15 mouse cellular contexts compared by ENCODE assay signal in genomic region chr3:149305011-149305413, GRCm38 (mm10).
DNase-seq lines count a peak whose midpoint lies in the region; ATAC-seq and TF ChIP-seq lines count a peak whose summit lies in the region.
"Had no signal": no experiment of that assay in that cellular context is flagged by ENCODE, and none has a peak within 500 bp of the region (broad histone marks: within the 10 kb centered on the region; RNA-seq: fewer than 3 reads in every experiment).

No protein-coding gene starts in this region.

- H3K4me3 ChIP-seq in lung, embryonic 14.5 days (ENCODE audit: low read depth, low read length), result no peak overlapping the region
- no peak overlapping the region for H3K4me3 ChIP-seq in lung, adult 2 months (replicated peaks; ENCODE audit: extremely low read depth, low read depth, low read length)
- no peak overlapping the region for H3K4me3 ChIP-seq in limb, embryonic 14.5 days (replicated peaks; ENCODE audit: low read length)
- H3K4me3 ChIP-seq in stomach, embryonic 15.5 days (replicated peaks), result no peak overlapping the region
- no peak overlapping the region for H3K4me3 ChIP-seq in liver, embryonic 12.5 days
- H3K4me3 ChIP-seq: layer of hippocampus, adult 2 months; midbrain, embryonic 13.5 days had no signal

- TF ChIP-seq POLR2A in lung, adult 2 months (IDR thresholded peaks at IDR 0.05; ENCODE audit: borderline replicate concordance, extremely low read depth, low read depth, low read length), result no peak
- TF ChIP-seq POLR2A in limb, embryonic 14.5 days (IDR thresholded peaks at IDR 0.05; ENCODE audit: borderline replicate concordance, extremely low read depth, insufficient read depth, insufficient read length), result no peak

- peak; percentile 59 for DNase-seq in lung, embryonic 14.5 days
- no peak for DNase-seq in lung, adult 2 months
- DNase-seq in hindlimb bud, embryonic 11.5 days (ENCODE audit: extremely low spot score, low read depth, low spot score), result peak; percentile 39
- no peak for DNase-seq in limb, embryonic 14.5 days (ENCODE audit: low spot score)
- no peak for DNase-seq in layer of hippocampus, adult 9-11 months
- DNase-seq: adrenal gland, adult 2 months; cerebellum, postnatal 36 days; kidney, adult 8-10 months; liver, postnatal 0 days; thymus, postnatal 36 days had no signal

- H3K27me3 ChIP-seq in lung, embryonic 14.5 days (ENCODE audit: insufficient read depth, low read length), result no peaks in the 10 kb centered on the region
- no peaks in the 10 kb centered on the region for H3K27me3 ChIP-seq in limb, embryonic 14.5 days (ENCODE audit: control insufficient read depth, insufficient read depth, low read length)
- H3K27me3 ChIP-seq in stomach, embryonic 15.5 days (replicated peaks), result no peaks in the 10 kb centered on the region
- no peaks in the 10 kb centered on the region for H3K27me3 ChIP-seq in liver, embryonic 12.5 days (replicated peaks)
- H3K27me3 ChIP-seq: Patski had no signal

- H3K4me2 ChIP-seq in lung, embryonic 14.5 days, result no peak overlapping the region
- no peak overlapping the region for H3K4me2 ChIP-seq in limb, embryonic 14.5 days (replicated peaks; ENCODE audit: low read depth, low read length, severe bottlenecking)
- H3K4me2 ChIP-seq in stomach, embryonic 15.5 days, result peak overlapping the region; percentile 10; the same call in 1 of the 2 replicates
- H3K4me2 ChIP-seq in liver, embryonic 12.5 days, result no peak overlapping the region
- H3K4me2 ChIP-seq: midbrain, embryonic 13.5 days had no signal

- H3K36me3 ChIP-seq in lung, embryonic 14.5 days (ENCODE audit: insufficient read depth), result no peaks in the 10 kb centered on the region
- H3K36me3 ChIP-seq in limb, embryonic 14.5 days (ENCODE audit: control insufficient read depth, insufficient read depth, low read length), result no peaks in the 10 kb centered on the region
- no peaks in the 10 kb centered on the region for H3K36me3 ChIP-seq in stomach, embryonic 15.5 days
- no peaks in the 10 kb centered on the region for H3K36me3 ChIP-seq in liver, embryonic 12.5 days
- H3K36me3 ChIP-seq: midbrain, embryonic 13.5 days had no signal

- peak overlapping the region; percentile 2; the same call in 1 of the 2 replicates for H3K27ac ChIP-seq in lung, embryonic 14.5 days (ENCODE audit: low read depth)
- 0 out of 2 replicates have a peak overlapping the region, but pooled peaks have one; percentile 39 for H3K27ac ChIP-seq in limb, embryonic 14.5 days (replicated peaks; ENCODE audit: low read depth, low read length)
- H3K27ac ChIP-seq in stomach, embryonic 15.5 days, result 0 out of 2 replicates have a peak overlapping the region, but pooled peaks have one; percentile 21
- H3K27ac ChIP-seq in liver, embryonic 12.5 days, result no peak overlapping the region
- H3K27ac ChIP-seq: layer of hippocampus, adult 2 months; midbrain, embryonic 13.5 days had no signal

- TF ChIP-seq CTCF in lung, embryonic 14.5 days (IDR thresholded peaks at IDR 0.05; ENCODE audit: low read depth), result no peak
- no peak for TF ChIP-seq CTCF in lung, adult 2 months (IDR thresholded peaks at IDR 0.05; ENCODE audit: insufficient read depth, low read length)

- ATAC-seq in lung, embryonic 14.5 days (ENCODE audit: insufficient read depth), result peak; percentile 38; the same call in 1 of the 2 replicates
- ATAC-seq in limb, embryonic 14.5 days (ENCODE audit: low FRiP score, low read depth), result no peak
- peak; percentile 73 for ATAC-seq in stomach, embryonic 15.5 days (ENCODE audit: insufficient read depth, low FRiP score, low read depth)
- no peak for ATAC-seq in liver, embryonic 12.5 days
- ATAC-seq: liver, postnatal 0 days; midbrain, embryonic 13.5 days; Patski had no signal

- no peaks in the 10 kb centered on the region for H3K4me1 ChIP-seq in lung, embryonic 14.5 days (ENCODE audit: insufficient read depth)
- H3K4me1 ChIP-seq in lung, adult 2 months (ENCODE audit: control insufficient read depth, insufficient read depth, low read length), result peaks cover 5% of the 10 kb centered on the region; the same call in 1 of the 2 replicates
- H3K4me1 ChIP-seq in limb, embryonic 14.5 days (ENCODE audit: control insufficient read depth, insufficient read depth, low read length), result peaks cover 6% of the 10 kb centered on the region; the same call in 1 of the 2 replicates
- H3K4me1 ChIP-seq in stomach, embryonic 15.5 days, result peaks cover 6% of the 10 kb centered on the region; the same call in 1 of the 2 replicates
- H3K4me1 ChIP-seq in liver, embryonic 12.5 days, result no peaks in the 10 kb centered on the region

- no peak overlapping the region for H3K9ac ChIP-seq in lung, embryonic 14.5 days
- H3K9ac ChIP-seq in limb, embryonic 14.5 days (ENCODE audit: low read depth, low read length, severe bottlenecking), result no peak overlapping the region
- H3K9ac ChIP-seq in stomach, embryonic 15.5 days, result no peak overlapping the region
- H3K9ac ChIP-seq in liver, embryonic 12.5 days, result no peak overlapping the region
- H3K9ac ChIP-seq: liver, postnatal 0 days; midbrain, embryonic 13.5 days had no signal

- no peaks in the 10 kb centered on the region for H3K9me3 ChIP-seq in lung, embryonic 14.5 days (ENCODE audit: low read depth, low read length)
- no peaks in the 10 kb centered on the region for H3K9me3 ChIP-seq in limb, embryonic 14.5 days (ENCODE audit: control insufficient read depth, low read length)
- no peaks in the 10 kb centered on the region for H3K9me3 ChIP-seq in stomach, embryonic 15.5 days
- H3K9me3 ChIP-seq in liver, embryonic 12.5 days (replicated peaks), result no peaks in the 10 kb centered on the region
- H3K9me3 ChIP-seq: midbrain, embryonic 13.5 days had no signal

- WGBS in lung, embryonic 14.5 days, result 34% methylated on average over 6 of the region's 6 CpGs
- 45% methylated on average over 6 of the region's 6 CpGs for WGBS in lung, adult 2 months
- 9% methylated on average over 6 of the region's 6 CpGs for WGBS in limb, embryonic 14.5 days
- WGBS in stomach, embryonic 15.5 days, result 33% methylated on average over 6 of the region's 6 CpGs
- 75% methylated on average over 6 of the region's 6 CpGs for WGBS in liver, embryonic 12.5 days (ENCODE audit: insufficient replicate concordance)

Comparison
In these comparisons a context has a peak if more than half of its experiments do, and no peak if none do; other contexts are left out.
1. DNase-seq: peak in lung, embryonic 14.5 days (single experiment) and hindlimb bud, embryonic 11.5 days (single experiment); none in lung, adult 2 months (single experiment), limb, embryonic 14.5 days (single experiment) and layer of hippocampus, adult 9-11 months (single experiment).
2. ATAC-seq: peak in lung, embryonic 14.5 days (single experiment) and stomach, embryonic 15.5 days (single experiment); none in limb, embryonic 14.5 days (single experiment) and liver, embryonic 12.5 days (single experiment).